Mouse (Mus musculus): Measurements from ENCODE around the gene Il1r1. TPM values are rescaled to one million over a fixed set of nuclear protein-coding genes. Genes with fewer than 3 reads are reported as not detected.

Il1r1 gene
- polyA plus RNA-seq, 2 experiments from 2014 or later = 0.25 to 0.46 TPM

Other genes starting within 250 kb of the Il1r1 start
- 100 to 1,000 TPM; 150 to 152 TPM for gene Il1r2, start 151.0 kb upstream of the Il1r1 start, polyA plus RNA-seq (2017; shearing (Covaris generic))
- gene Il1rl2, start 99.5 kb downstream of the Il1r1 start, polyA plus RNA-seq (2017; shearing (Covaris generic)) = 1 to 10 TPM; 1.3 to 1.5 TPM
- gene Il1rl1, start 204.5 kb downstream of the Il1r1 start, polyA plus RNA-seq (2017; shearing (Covaris generic)) = 10 to 100 TPM in 1 of 2 experiments, 1 to 10 TPM in 1; 7.7 to 17.7 TPM
- gene Il18r1, start 240.5 kb downstream of the Il1r1 start, polyA plus RNA-seq (2017; shearing (Covaris generic)) = 100 to 1,000 TPM in 1 of 2 experiments, 10 to 100 TPM in 1; 72.9 to 107 TPM

Data from activated CD4-positive, CD25-positive, alpha-beta regulatory T cell, adult 4 months (primary cell).